9 mouse cellular contexts compared by ENCODE assay signal in the genomic region with DNA sequence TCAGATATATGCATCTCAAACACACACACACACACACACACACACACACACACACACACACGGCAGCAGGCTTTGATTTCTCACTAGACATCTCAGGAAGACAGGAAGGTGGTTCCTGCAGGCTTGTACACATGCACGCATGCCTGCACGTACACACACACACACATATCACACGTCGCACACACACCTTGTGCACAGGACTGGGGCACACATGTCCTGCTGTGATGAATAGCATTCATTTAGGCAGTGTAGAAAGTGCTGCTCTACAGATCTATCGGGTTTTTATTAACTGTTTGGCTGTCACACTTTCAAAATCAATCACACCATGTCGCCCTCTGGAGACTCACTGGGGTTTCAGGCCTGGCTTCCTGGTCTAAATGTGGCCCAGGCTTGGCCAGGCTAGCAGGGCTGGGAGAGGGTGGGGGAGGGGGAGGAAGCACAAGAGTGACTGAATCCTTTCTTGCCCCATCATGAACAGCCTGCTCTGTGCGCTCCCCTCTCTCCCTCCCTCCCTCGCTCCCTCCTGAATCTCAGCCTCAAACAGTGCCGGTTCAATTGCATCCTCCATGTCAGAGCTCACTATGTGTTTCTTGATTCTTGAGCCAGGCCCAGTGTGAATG.
DNase-seq lines count a peak whose midpoint lies in the region; ATAC-seq and TF ChIP-seq lines count a peak whose summit lies in the region.
"Had no signal": no experiment of that assay in that cellular context is flagged by ENCODE, and none has a peak within 500 bp of the region (broad histone marks: within the 10 kb centered on the region; RNA-seq: fewer than 3 reads in every experiment).

No protein-coding gene starts in this region.

- no peak overlapping the region for H3K9ac ChIP-seq in hindbrain, embryonic 12.5 days
- no peak overlapping the region for H3K9ac ChIP-seq in midbrain, embryonic 16.5 days (ENCODE audit: low read depth, low read length)

- intact Hi-C loops in heart, postnatal 36 days (cut with DNase I): no loop called here

- ATAC-seq in hindbrain, embryonic 12.5 days (ENCODE audit: low FRiP score): peak; percentile 69
- 0 out of 2 replicates have a peak, but pooled peaks have one; percentile 45 for ATAC-seq in midbrain, embryonic 16.5 days

- H3K27ac ChIP-seq in layer of hippocampus, adult 2 months: no peak overlapping the region
- H3K27ac ChIP-seq in hindbrain, embryonic 12.5 days: peak overlapping the region; percentile 64
- no peak overlapping the region for H3K27ac ChIP-seq in midbrain, embryonic 16.5 days (ENCODE audit: low read length)

- H3K27me3 ChIP-seq in hindbrain, embryonic 12.5 days: peaks cover 8% of the 10 kb centered on the region
- H3K27me3 ChIP-seq in midbrain, embryonic 16.5 days (ENCODE audit: control insufficient read depth, insufficient read depth, low read depth, low read length): no peaks in the 10 kb centered on the region

- no peaks in the 10 kb centered on the region for H3K36me3 ChIP-seq in hindbrain, embryonic 12.5 days
- H3K36me3 ChIP-seq in midbrain, embryonic 16.5 days (ENCODE audit: control insufficient read depth, insufficient read depth, low read length): no peaks in the 10 kb centered on the region

- no peak overlapping the region for H3K4me2 ChIP-seq in hindbrain, embryonic 12.5 days (replicated peaks)
- no peak overlapping the region for H3K4me2 ChIP-seq in midbrain, embryonic 16.5 days (ENCODE audit: low read length)

- peak; percentile 29 for TF ChIP-seq CTCF in layer of hippocampus, adult 2 months (conservative IDR thresholded peaks at IDR 0.05)

- 37% methylated on average over 10 of the region's 10 CpGs for WGBS in hindbrain, embryonic 12.5 days
- WGBS in midbrain, embryonic 16.5 days: 45% methylated on average over 10 of the region's 10 CpGs

- H3K4me3 ChIP-seq in layer of hippocampus, adult 2 months: no peak overlapping the region
- no peak overlapping the region for H3K4me3 ChIP-seq in hindbrain, embryonic 12.5 days
- H3K4me3 ChIP-seq in midbrain, embryonic 16.5 days (ENCODE audit: low read depth, low read length): no peak overlapping the region

- no peaks in the 10 kb centered on the region for H3K9me3 ChIP-seq in hindbrain, embryonic 12.5 days (replicated peaks)
- H3K9me3 ChIP-seq in midbrain, embryonic 16.5 days (replicated peaks; ENCODE audit: control insufficient read depth, low read length, poor library complexity, severe bottlenecking): no peaks in the 10 kb centered on the region

- DNase-seq in layer of hippocampus, adult 2 months (ENCODE audit: low spot score in 2 of 2): no peak
- no peak for DNase-seq in layer of hippocampus, postnatal 10 days (ENCODE audit: low spot score in 2 of 2)
- peak; percentile 44 for DNase-seq in embryo, embryonic 11.5 days (ENCODE audit: low read depth, low spot score)
- DNase-seq in left cerebral cortex, adult 11 months (ENCODE audit: low spot score): no peak
- no peak for DNase-seq in kidney, postnatal 10 days
- DNase-seq in heart, postnatal 36 days: no peak
- DNase-seq: lung, postnatal 14 days had no signal

- H3K4me1 ChIP-seq in hindbrain, embryonic 12.5 days: peaks cover 30% of the 10 kb centered on the region
- peaks cover 6% of the 10 kb centered on the region for H3K4me1 ChIP-seq in midbrain, embryonic 16.5 days (ENCODE audit: control insufficient read depth, insufficient read depth, low read length)
